Mouse (Mus musculus): ENCODE measurements around the gene Gtpbp8.

Gene Gtpbp8

DNA sequence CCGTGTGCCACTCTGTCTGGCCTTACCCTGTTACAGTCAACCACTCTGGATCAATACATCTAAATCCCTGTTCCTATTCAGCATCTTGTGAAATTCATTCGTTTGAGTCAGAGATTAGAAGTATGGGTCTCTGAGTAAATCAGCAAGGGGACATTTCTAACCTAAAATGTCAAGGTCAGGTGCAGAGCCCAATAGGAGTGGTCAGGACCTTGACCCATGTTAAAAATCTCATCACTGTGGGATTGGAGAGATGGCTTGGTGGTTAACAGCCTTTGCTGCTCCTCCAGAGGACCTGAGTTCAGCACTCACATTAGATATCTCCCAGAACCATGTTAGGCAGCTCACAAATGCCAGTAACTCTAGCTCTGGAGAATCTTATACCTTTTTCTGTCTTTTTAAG is 55.7 kb downstream of the Gtpbp8 start:
- DNase-seq (ENCODE audit: low read depth, low spot score) = no peak

DNA sequence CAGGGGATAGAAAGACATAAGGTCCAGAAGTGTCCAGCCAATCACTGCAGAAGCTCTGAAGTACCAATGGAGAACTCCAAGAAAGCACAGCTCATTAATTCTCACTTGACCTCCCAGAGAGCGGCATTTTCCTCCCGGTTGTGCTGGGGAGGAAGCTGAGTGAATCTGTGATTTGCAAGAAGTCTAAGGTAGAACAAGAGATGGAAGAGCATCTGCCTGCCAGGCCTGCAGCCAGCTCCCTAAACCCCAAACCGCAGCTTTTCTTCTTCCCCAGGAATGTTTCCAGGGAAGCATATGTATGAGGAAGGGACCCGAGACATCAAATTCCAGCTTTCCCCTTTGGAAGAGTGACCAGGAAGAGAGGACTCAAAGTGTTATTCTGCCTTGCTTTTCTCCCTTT is 57.7 kb downstream of the Gtpbp8 start:
- no peak for DNase-seq (ENCODE audit: low read depth, low spot score)

DNA sequence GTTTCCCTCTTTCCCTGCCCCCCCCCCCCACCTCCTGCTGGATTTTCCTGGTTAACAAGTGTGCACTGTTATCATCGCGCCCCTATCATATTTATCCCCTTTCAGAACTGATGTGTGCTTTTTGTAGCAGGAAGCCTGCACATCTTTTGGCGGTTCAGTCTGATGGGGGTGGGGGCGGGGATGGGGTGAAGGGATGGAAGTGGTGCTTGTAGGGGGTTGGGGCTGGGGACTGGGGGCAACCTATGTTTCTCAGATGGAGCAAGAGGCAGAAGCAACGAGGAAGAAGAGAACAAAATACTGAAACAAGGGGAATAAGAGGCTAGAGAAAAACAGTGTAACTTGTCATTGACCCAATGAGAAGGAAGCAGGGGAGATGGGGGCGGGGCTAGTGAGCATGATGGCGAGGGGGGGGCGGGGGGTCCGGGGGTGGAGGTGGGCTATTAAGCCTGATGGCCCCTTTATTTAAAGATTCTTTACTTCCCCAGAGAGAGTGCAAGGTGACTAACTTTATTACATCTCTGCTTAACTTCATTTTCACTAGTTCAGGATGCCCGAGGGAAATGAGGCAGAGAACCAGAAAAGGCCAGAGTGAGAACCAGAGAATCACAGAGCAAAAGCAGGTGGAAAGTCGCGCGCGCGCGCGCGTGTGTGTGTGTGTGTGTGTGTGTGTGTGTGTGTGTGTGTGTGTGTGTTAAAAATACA is 58.3 kb downstream of the Gtpbp8 start:
- DNase-seq (ENCODE audit: low read depth, low spot score) = no peak

DNA sequence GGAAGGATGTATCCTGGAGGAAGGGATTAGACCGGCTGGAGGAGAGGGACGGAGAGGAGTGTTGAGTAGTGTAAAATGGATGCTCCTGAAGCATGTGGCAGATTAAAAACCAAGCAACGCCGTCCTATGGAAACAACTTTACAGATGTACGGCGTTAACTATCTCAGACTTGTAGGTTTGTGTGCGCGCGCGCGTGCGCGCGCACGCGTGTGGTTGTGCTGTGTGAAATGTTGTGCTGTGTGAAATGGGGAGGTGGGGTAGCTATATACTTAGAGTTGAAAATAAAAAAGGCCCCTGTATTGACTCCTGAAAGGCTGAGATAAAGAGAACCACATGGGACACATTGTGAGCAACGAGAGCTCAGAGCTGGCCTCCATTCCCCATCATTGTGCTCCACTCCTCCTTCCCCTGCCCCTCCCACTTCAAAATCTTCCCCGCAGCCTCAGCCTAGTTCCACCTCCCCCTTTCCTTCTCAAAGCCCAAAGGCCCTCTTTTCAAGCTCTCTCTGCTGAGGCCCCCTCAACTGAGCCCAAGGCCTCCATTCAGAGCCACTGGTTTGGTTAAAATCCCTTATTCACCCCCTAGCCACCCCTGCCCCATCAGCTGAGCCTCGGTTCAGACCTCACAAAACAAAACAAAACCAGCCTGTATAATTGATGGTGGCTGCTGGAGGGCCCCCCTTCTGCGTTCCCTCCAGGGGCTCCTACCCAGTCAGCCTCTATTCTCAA is 59.0 kb downstream of the Gtpbp8 start:
- DNase-seq (ENCODE audit: low read depth, low spot score) = no peak

Measured in retina, postnatal 7 days (tissue).